Mouse (Mus musculus) testis, adult 2 months (tissue): ENCODE measurements around the gene Fasn.

Source experiments
- CTCF ChIP-seq: fragments of 200-500 bp; IDR thresholded peaks from 2 replicates; pipeline ENCODE4 v1.5.1; 2012; ENCODE audit warnings: low read depth, mild to moderate bottlenecking, inconsistent platforms, low read length, moderate library complexity; ENCODE audit not compliant: control insufficient read depth, insufficient read depth, insufficient replicate concordance
- POLR2A ChIP-seq: fragments of 200-500 bp; IDR thresholded peaks from 2 replicates; pipeline ENCODE4 v1.6.1; 2012; ENCODE audit warnings: low read depth, mild to moderate bottlenecking, inconsistent platforms, low read length, moderate library complexity; ENCODE audit not compliant: control insufficient read depth

DNA sequence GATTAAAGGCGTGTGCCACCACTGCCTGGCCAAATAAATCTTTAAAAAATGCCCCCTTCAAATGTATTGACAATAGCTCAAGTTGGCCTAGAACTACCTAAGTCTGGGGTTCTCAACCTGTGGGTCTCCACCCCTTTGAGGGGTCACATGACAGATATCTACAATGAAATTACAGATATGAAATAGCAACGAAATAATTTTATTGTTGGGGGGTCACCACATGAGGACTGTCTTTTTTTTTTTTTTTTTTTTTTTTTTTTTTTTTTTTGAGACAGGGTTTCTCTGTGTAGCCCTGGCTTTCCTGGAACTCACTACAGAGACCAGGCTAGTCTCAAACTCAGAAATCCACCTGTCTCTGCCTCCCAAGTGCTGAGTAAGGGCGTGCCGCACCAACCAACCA lies 20.0 kb upstream of the Fasn start:
- no peak for TF ChIP-seq CTCF
- TF ChIP-seq POLR2A = no peak
